18 mouse cellular contexts compared by ENCODE assay signal in genomic region chr7:128543148-128543855, GRCm38 (mm10). TPM values are rescaled to one million over a fixed set of nuclear protein-coding genes. Genes with fewer than 3 reads are reported as not detected.
DNase-seq lines count a peak whose midpoint lies in the region; ATAC-seq and TF ChIP-seq lines count a peak whose summit lies in the region.
"Had no signal": no experiment of that assay in that cellular context is flagged by ENCODE, and none has a peak within 500 bp of the region (broad histone marks: within the 10 kb centered on the region; RNA-seq: fewer than 3 reads in every experiment).

No protein-coding gene starts in this region.

- H3K27me3 ChIP-seq in heart, adult 2 months (ENCODE audit: control insufficient read depth, insufficient read depth, low read length): no peaks in the 10 kb centered on the region
- H3K27me3 ChIP-seq in heart, embryonic 11.5 days (ENCODE audit: control insufficient read depth, insufficient read depth, low read length): no peaks in the 10 kb centered on the region
- H3K27me3 ChIP-seq in liver, embryonic 13.5 days: no peaks in the 10 kb centered on the region
- no peaks in the 10 kb centered on the region for H3K27me3 ChIP-seq in liver, embryonic 12.5 days (replicated peaks)
- H3K27me3 ChIP-seq in intestine, embryonic 15.5 days (replicated peaks): no peaks in the 10 kb centered on the region
- no peaks in the 10 kb centered on the region for H3K27me3 ChIP-seq in stomach, embryonic 16.5 days (ENCODE audit: control insufficient read depth, insufficient read depth, low read length)
- H3K27me3 ChIP-seq in cerebellum, adult 2 months (ENCODE audit: control insufficient read depth, insufficient read depth, low read length): no peaks in the 10 kb centered on the region
- H3K27me3 ChIP-seq: embryonic facial prominence, embryonic 13.5 days; limb, embryonic 15.5 days had no signal

- intact Hi-C loops in heart, adult 2 months (cut with DNase I): no loop called here

- WGBS in heart, adult 2 months: 69% methylated on average over 14 of the region's 14 CpGs
- WGBS in heart, embryonic 11.5 days (ENCODE audit: insufficient replicate concordance): 75% methylated on average over 14 of the region's 14 CpGs
- WGBS in liver, embryonic 13.5 days (ENCODE audit: insufficient replicate concordance): 68% methylated on average over 14 of the region's 14 CpGs
- 65% methylated on average over 14 of the region's 14 CpGs for WGBS in liver, embryonic 12.5 days (ENCODE audit: insufficient replicate concordance)
- WGBS in intestine, embryonic 15.5 days: 67% methylated on average over 14 of the region's 14 CpGs
- 66% methylated on average over 14 of the region's 14 CpGs for WGBS in stomach, embryonic 16.5 days
- 54% methylated on average over 14 of the region's 14 CpGs for WGBS in cerebellum, adult 2 months

- H3K36me3 ChIP-seq in heart, adult 2 months (ENCODE audit: control insufficient read depth, insufficient read depth, low read length): peaks cover 51% of the 10 kb centered on the region
- peaks cover 31% of the 10 kb centered on the region for H3K36me3 ChIP-seq in heart, embryonic 11.5 days (ENCODE audit: control insufficient read depth, insufficient read depth, low read length)
- peaks cover 72% of the 10 kb centered on the region for H3K36me3 ChIP-seq in liver, embryonic 13.5 days
- H3K36me3 ChIP-seq in liver, embryonic 12.5 days: peaks cover 81% of the 10 kb centered on the region
- H3K36me3 ChIP-seq in intestine, embryonic 15.5 days: peaks cover 22% of the 10 kb centered on the region
- peaks cover 22% of the 10 kb centered on the region for H3K36me3 ChIP-seq in stomach, embryonic 16.5 days (ENCODE audit: control insufficient read depth, insufficient read depth, low read length)

- H3K79me2 ChIP-seq in heart, adult 2 months (replicated peaks; ENCODE audit: control insufficient read depth, insufficient read depth, low read length): peaks cover 2% of the 10 kb centered on the region

- ATAC-seq in heart, embryonic 11.5 days (replicated peaks; ENCODE audit: insufficient number of reproducible peaks, low FRiP score, low TSS enrichment): no peak
- peak; percentile 43; the same call in 1 of the 2 replicates for ATAC-seq in liver, embryonic 13.5 days (ENCODE audit: low read depth)
- no peak for ATAC-seq in liver, embryonic 12.5 days
- peak; percentile 81 for ATAC-seq in intestine, embryonic 15.5 days
- peak; percentile 66; the same call in 1 of the 2 replicates for ATAC-seq in stomach, embryonic 16.5 days (ENCODE audit: insufficient read depth, low FRiP score)
- ATAC-seq: hindbrain, postnatal 0 days; lung, postnatal 0 days had no signal

- DNase-seq in heart, adult 2 months: peak in 1 of 2 experiments; percentile 24
- no peak for DNase-seq in liver, embryonic 13.5 days
- DNase-seq in cerebellum, adult 11-12 months: no peak
- DNase-seq in cerebellum, adult 2 months: no peak
- DNase-seq: adrenal gland, postnatal 25 days; cerebellum, adult 9-10 months; gastrocnemius, postnatal 25 days; heart, postnatal 14 days; kidney, adult 9 months; midbrain, embryonic 14.5 days had no signal

- no peaks in the 10 kb centered on the region for H3K9me3 ChIP-seq in heart, embryonic 11.5 days (replicated peaks; ENCODE audit: control insufficient read depth, low read length)
- no peaks in the 10 kb centered on the region for H3K9me3 ChIP-seq in liver, embryonic 13.5 days (replicated peaks)
- no peaks in the 10 kb centered on the region for H3K9me3 ChIP-seq in liver, embryonic 12.5 days (replicated peaks)
- no peaks in the 10 kb centered on the region for H3K9me3 ChIP-seq in intestine, embryonic 15.5 days
- H3K9me3 ChIP-seq in stomach, embryonic 16.5 days (replicated peaks; ENCODE audit: control insufficient read depth, low read length): no peaks in the 10 kb centered on the region
- H3K9me3 ChIP-seq: embryonic facial prominence, embryonic 13.5 days; limb, embryonic 15.5 days had no signal

- no peak overlapping the region for H3K4me2 ChIP-seq in heart, embryonic 11.5 days
- H3K4me2 ChIP-seq in liver, embryonic 13.5 days: no peak overlapping the region
- no peak overlapping the region for H3K4me2 ChIP-seq in liver, embryonic 12.5 days
- no peak overlapping the region for H3K4me2 ChIP-seq in intestine, embryonic 15.5 days (replicated peaks)
- no peak overlapping the region for H3K4me2 ChIP-seq in stomach, embryonic 16.5 days (ENCODE audit: low read depth, low read length)
- H3K4me2 ChIP-seq: embryonic facial prominence, embryonic 13.5 days; limb, embryonic 15.5 days had no signal

- H3K27ac ChIP-seq in heart, adult 2 months: peak overlapping the region; percentile 93; the same call in 1 of the 2 replicates
- H3K27ac ChIP-seq in heart, embryonic 11.5 days (ENCODE audit: low read depth, low read length): no peak overlapping the region
- H3K27ac ChIP-seq in liver, embryonic 13.5 days: no peak overlapping the region
- H3K27ac ChIP-seq in liver, embryonic 12.5 days: no peak overlapping the region
- H3K27ac ChIP-seq in intestine, embryonic 15.5 days: no peak overlapping the region
- H3K27ac ChIP-seq in stomach, embryonic 16.5 days (ENCODE audit: low read length): peak overlapping the region; percentile 19; the same call in 1 of the 2 replicates
- H3K27ac ChIP-seq in cerebellum, adult 2 months (ENCODE audit: insufficient read depth, low read length): no peak overlapping the region
- H3K27ac ChIP-seq: embryonic facial prominence, embryonic 13.5 days; hindbrain, postnatal 0 days; limb, embryonic 15.5 days had no signal

- TF ChIP-seq POLR2A in heart, adult 2 months (IDR thresholded peaks at IDR 0.05; ENCODE audit: insufficient read depth, low read depth, low read length): no peak
- no peak for TF ChIP-seq POLR2A in cerebellum, adult 2 months (IDR thresholded peaks at IDR 0.05; ENCODE audit: borderline replicate concordance, insufficient read depth, low read length)

- TF ChIP-seq EP300 in heart, adult 2 months (IDR thresholded peaks at IDR 0.05; ENCODE audit: insufficient read depth, low read depth, low read length): no peak

- H3K4me1 ChIP-seq in heart, adult 2 months (ENCODE audit: control insufficient read depth, insufficient read depth, low read length): peaks cover 39% of the 10 kb centered on the region
- H3K4me1 ChIP-seq in heart, embryonic 11.5 days (ENCODE audit: control insufficient read depth, insufficient read depth, low read length): peaks cover 48% of the 10 kb centered on the region
- peaks cover 26% of the 10 kb centered on the region for H3K4me1 ChIP-seq in liver, embryonic 13.5 days (replicated peaks)
- peaks cover 30% of the 10 kb centered on the region for H3K4me1 ChIP-seq in liver, embryonic 12.5 days
- H3K4me1 ChIP-seq in intestine, embryonic 15.5 days (replicated peaks): peaks cover 13% of the 10 kb centered on the region
- peaks cover 24% of the 10 kb centered on the region for H3K4me1 ChIP-seq in stomach, embryonic 16.5 days (ENCODE audit: control insufficient read depth, insufficient read depth, low read length)
- H3K4me1 ChIP-seq in cerebellum, adult 2 months (ENCODE audit: control insufficient read depth, insufficient read depth, low read length): peaks cover 14% of the 10 kb centered on the region

- no peak overlapping the region for H3K9ac ChIP-seq in heart, adult 2 months (ENCODE audit: low read depth, low read length)
- no peak overlapping the region for H3K9ac ChIP-seq in heart, embryonic 11.5 days (ENCODE audit: low read depth, low read length)
- no peak overlapping the region for H3K9ac ChIP-seq in liver, embryonic 13.5 days
- H3K9ac ChIP-seq in liver, embryonic 12.5 days: no peak overlapping the region
- H3K9ac ChIP-seq in intestine, embryonic 15.5 days: no peak overlapping the region
- H3K9ac ChIP-seq in stomach, embryonic 16.5 days (ENCODE audit: low read length): no peak overlapping the region
- H3K9ac ChIP-seq: embryonic facial prominence, embryonic 13.5 days; limb, embryonic 15.5 days had no signal

- TF ChIP-seq CTCF in heart, adult 2 months (IDR thresholded peaks at IDR 0.05): no peak
- no peak for TF ChIP-seq CTCF in cerebellum, adult 2 months (IDR thresholded peaks at IDR 0.05; ENCODE audit: borderline replicate concordance, insufficient read depth, low read depth, low read length)

- no peak overlapping the region for H3K4me3 ChIP-seq in heart, adult 2 months
- H3K4me3 ChIP-seq in heart, embryonic 11.5 days (ENCODE audit: low read depth, low read length): no peak overlapping the region
- no peak overlapping the region for H3K4me3 ChIP-seq in liver, embryonic 13.5 days (replicated peaks)
- H3K4me3 ChIP-seq in liver, embryonic 12.5 days: no peak overlapping the region
- H3K4me3 ChIP-seq in intestine, embryonic 15.5 days (replicated peaks): no peak overlapping the region
- H3K4me3 ChIP-seq in stomach, embryonic 16.5 days (replicated peaks; ENCODE audit: low read length): no peak overlapping the region
- no peak overlapping the region for H3K4me3 ChIP-seq in cerebellum, adult 2 months (replicated peaks; ENCODE audit: insufficient read depth, low read depth, low read length)
- H3K4me3 ChIP-seq: embryonic facial prominence, embryonic 13.5 days; limb, embryonic 15.5 days had no signal

RNA-seq across cellular contexts. Expression of gene Bag3, which starts 19.9 kb away (rescaled TPM):
- total RNA-seq in heart, adult 2 months (2021): 100 to 1,000 TPM; 259 to 296 TPM
- polyA plus RNA-seq in heart, adult 2 months (2012; rRNA removed): 133 and 148 TPM in 2 replicates
- 20.6 and 21.1 TPM in 2 replicates for polyA plus RNA-seq in heart, embryonic 11.5 days (2014; fragmentation: Nextera tagmentation; extraction: Ambion mirVana)
- 3.3 and 3.9 TPM in 2 replicates for polyA plus RNA-seq in liver, embryonic 13.5 days (2015; fragmentation: Nextera tagmentation; extraction: Ambion mirVana)
- 5.5 TPM in 2 replicates for polyA plus RNA-seq in liver, embryonic 12.5 days (2016; fragmentation: Nextera tagmentation; extraction: Ambion mirVana)
- 10.9 and 12.3 TPM in 2 replicates for polyA plus RNA-seq in intestine, embryonic 15.5 days (2015; fragmentation: Nextera tagmentation; extraction: Ambion mirVana)
- 17.4 and 20.8 TPM in 2 replicates for polyA plus RNA-seq in stomach, embryonic 16.5 days (2015; fragmentation: Nextera tagmentation; extraction: Ambion mirVana)
- 17.3 and 19.0 TPM in 2 replicates for polyA plus RNA-seq in cerebellum, adult 2 months (2012; rRNA removed)

Comparison
In these comparisons a context has a peak if more than half of its experiments do, and no peak if none do; other contexts are left out.
1. H3K27ac ChIP-seq: peak in heart, adult 2 months (single experiment) and stomach, embryonic 16.5 days (single experiment); none in heart, embryonic 11.5 days (single experiment), liver, embryonic 13.5 days (single experiment), liver, embryonic 12.5 days (single experiment), intestine, embryonic 15.5 days (single experiment) and cerebellum, adult 2 months (single experiment).
2. ATAC-seq: peak in liver, embryonic 13.5 days (single experiment), intestine, embryonic 15.5 days (single experiment) and stomach, embryonic 16.5 days (single experiment); none in heart, embryonic 11.5 days (single experiment) and liver, embryonic 12.5 days (single experiment).